Mouse (Mus musculus): ENCODE measurements at regions not wholly inside any gene's neighbourhood (a gene's known extent, or its start where the extent isn't known, plus 50 kb on each side); places are given as distances from the start of the nearest gene placed in this dataset.

DNA sequence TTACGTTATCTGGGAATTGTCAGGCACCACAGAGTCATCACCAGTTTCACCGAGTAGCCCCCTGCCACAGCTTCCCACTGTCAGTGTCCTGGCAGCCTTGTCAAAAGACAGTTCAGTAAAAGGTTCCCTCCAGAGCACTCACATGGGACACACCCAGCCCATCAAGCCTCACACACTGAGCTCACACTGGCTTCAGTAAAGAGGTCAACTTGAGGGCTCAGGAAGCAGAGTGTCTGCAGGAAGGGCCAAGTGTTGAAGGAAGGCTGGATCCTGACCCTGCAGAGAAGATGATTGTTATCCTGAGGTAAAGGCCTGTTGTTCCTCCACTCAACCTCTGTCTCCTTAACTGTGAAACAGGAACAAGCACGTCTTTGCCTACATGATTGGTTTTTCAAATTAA is 99.2 kb downstream of the Tbx19 start:
- Histone ChIP-seq H3K27me3 (replicated peaks; ENCODE audit: control insufficient read depth, insufficient read depth, low read length) (no peaks in the 10 kb centered on the region), H3K9me3 (ENCODE audit: control insufficient read depth, low read length) (no peaks in the 10 kb centered on the region), H3K4me1 (ENCODE audit: control insufficient read depth, insufficient read depth, low read depth, low read length) (no peaks in the 10 kb centered on the region; the same call in 1 of the 2 replicates), H3K4me3 (ENCODE audit: low read length) (no peak overlapping the region), H3K4me2 (ENCODE audit: low read length) (no peak overlapping the region), H3K36me3 (ENCODE audit: control insufficient read depth, insufficient read depth, low read length) (no peaks in the 10 kb centered on the region), H3K27ac (ENCODE audit: low read depth, low read length) (no peak overlapping the region), H3K9ac (ENCODE audit: low read depth, low read length) (no peak overlapping the region)
- ATAC-seq = no peak
- 81% methylated on average over 3 of the region's 3 CpGs for WGBS

DNA sequence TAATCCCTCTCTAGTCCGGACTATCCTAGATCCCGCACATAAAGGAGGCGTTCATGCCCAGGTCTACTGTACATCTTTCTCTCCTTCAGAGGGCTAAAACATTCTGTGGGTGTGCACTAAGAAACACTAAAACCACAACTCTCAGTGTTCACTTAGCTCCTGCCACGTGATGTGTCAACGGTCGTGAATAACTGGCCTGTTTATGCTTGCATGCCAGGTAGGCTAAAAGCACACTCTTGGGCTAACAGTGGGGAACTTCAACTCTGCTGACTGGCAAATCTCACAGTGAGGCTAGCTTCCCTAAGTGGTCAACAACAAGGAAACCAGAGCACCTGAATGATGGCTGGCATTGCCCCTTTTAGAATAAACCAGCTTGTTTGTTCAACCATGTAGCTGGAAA is 106.3 kb downstream of the Tbx19 start:
- Histone ChIP-seq H3K27me3 (replicated peaks; ENCODE audit: control insufficient read depth, insufficient read depth, low read length) (no peaks in the 10 kb centered on the region), H3K4me3 (ENCODE audit: low read length) (no peak overlapping the region), H3K4me1 (ENCODE audit: control insufficient read depth, insufficient read depth, low read depth, low read length) (no peaks in the 10 kb centered on the region), H3K27ac (ENCODE audit: low read depth, low read length) (no peak overlapping the region), H3K36me3 (ENCODE audit: control insufficient read depth, insufficient read depth, low read length) (no peaks in the 10 kb centered on the region), H3K9ac (ENCODE audit: low read depth, low read length) (no peak overlapping the region), H3K9me3 (ENCODE audit: control insufficient read depth, low read length) (no peaks in the 10 kb centered on the region), H3K4me2 (ENCODE audit: low read length) (no peak overlapping the region)
- 85% methylated on average over 6 of the region's 6 CpGs for WGBS
- no peak for ATAC-seq

DNA sequence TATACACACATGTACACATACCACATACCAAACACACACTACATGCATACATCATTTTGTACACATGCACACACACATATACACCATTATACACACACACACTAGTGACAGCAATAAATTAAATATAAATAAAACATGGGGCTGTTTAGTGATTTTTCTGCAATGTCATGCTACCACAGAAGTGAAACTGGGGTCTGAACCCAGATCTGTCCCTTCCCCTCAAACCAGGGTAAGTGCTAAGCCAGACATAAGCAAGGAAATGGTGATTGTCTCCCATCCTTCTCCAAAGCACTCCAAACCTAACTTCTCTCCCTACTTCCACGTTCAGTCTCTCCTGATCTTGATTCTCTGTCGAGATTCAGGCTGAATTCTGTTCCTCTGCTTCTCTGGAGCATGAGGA is 109.3 kb downstream of the Tbx19 start:
- peaks cover 7% of the 10 kb centered on the region for H3K4me1 ChIP-seq (ENCODE audit: control insufficient read depth, insufficient read depth, low read depth, low read length)
- 60% methylated on average over 2 of the region's 2 CpGs for WGBS
- no peak overlapping the region for H3K4me2 ChIP-seq (ENCODE audit: low read length)
- no peak for ATAC-seq
- no peak overlapping the region for H3K4me3 ChIP-seq (ENCODE audit: low read length)
- no peaks in the 10 kb centered on the region for H3K27me3 ChIP-seq (replicated peaks; ENCODE audit: control insufficient read depth, insufficient read depth, low read length)
- no peak overlapping the region for H3K9ac ChIP-seq (ENCODE audit: low read depth, low read length)
- no peak overlapping the region for H3K27ac ChIP-seq (ENCODE audit: low read depth, low read length)
- H3K36me3 ChIP-seq (ENCODE audit: control insufficient read depth, insufficient read depth, low read length) = no peaks in the 10 kb centered on the region
- H3K9me3 ChIP-seq (ENCODE audit: control insufficient read depth, low read length) = no peaks in the 10 kb centered on the region

DNA sequence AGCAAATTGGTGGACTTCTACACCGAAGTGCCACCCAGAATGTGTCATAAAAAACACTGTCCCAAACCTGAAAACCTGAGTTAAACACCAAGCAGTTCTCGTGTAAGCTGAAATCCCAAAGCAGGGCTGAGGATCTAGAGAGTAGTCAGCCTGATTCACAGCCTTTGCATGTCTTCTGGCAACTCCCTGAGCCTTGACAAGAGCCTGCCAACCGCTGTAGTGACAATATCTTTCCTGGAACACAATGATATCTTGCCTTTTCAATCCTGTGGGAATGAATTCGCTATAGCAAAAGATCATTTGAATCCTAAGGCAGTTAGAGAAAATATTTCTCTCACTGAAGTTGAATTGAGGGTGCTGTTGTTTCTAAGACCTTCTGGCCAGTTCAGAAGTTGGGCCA is 110.4 kb downstream of the Tbx19 start:
- ATAC-seq = no peak
- H3K9me3 ChIP-seq (ENCODE audit: control insufficient read depth, low read length) = no peaks in the 10 kb centered on the region
- peaks cover 11% of the 10 kb centered on the region for H3K4me1 ChIP-seq (ENCODE audit: control insufficient read depth, insufficient read depth, low read depth, low read length)
- no peaks in the 10 kb centered on the region for H3K36me3 ChIP-seq (ENCODE audit: control insufficient read depth, insufficient read depth, low read length)
- H3K4me3 ChIP-seq (ENCODE audit: low read length) = no peak overlapping the region
- no peak overlapping the region for H3K9ac ChIP-seq (ENCODE audit: low read depth, low read length)
- H3K27ac ChIP-seq (ENCODE audit: low read depth, low read length) = no peak overlapping the region
- no peaks in the 10 kb centered on the region for H3K27me3 ChIP-seq (replicated peaks; ENCODE audit: control insufficient read depth, insufficient read depth, low read length)
- 79% methylated on average over 4 of the region's 4 CpGs for WGBS
- no peak overlapping the region for H3K4me2 ChIP-seq (ENCODE audit: low read length)

DNA sequence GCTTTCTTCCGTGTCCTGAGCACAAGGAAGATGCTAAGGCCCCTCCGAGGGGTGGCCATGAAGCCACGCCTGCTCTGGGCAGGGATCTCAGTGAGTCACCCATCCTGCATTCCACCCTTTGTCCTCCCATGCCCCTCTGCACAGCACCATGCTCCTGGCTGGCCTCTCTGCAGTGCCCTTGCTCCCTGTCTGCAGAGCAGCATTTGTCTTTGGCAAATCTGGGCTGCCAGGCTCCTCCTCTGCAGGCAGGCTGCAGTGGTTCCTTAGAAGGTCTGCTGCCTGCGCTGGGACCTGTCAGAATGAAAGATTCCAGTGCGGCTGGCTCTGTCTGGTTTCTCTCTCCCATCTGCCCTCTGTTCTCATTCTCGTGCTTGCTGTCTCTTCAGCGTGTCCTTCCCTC is 111.3 kb upstream of the Xcl1 start:
- no peaks in the 10 kb centered on the region for H3K36me3 ChIP-seq (ENCODE audit: control insufficient read depth, insufficient read depth, low read length)
- peak overlapping the region; percentile 51 for H3K9ac ChIP-seq (ENCODE audit: low read depth, low read length)

DNA sequence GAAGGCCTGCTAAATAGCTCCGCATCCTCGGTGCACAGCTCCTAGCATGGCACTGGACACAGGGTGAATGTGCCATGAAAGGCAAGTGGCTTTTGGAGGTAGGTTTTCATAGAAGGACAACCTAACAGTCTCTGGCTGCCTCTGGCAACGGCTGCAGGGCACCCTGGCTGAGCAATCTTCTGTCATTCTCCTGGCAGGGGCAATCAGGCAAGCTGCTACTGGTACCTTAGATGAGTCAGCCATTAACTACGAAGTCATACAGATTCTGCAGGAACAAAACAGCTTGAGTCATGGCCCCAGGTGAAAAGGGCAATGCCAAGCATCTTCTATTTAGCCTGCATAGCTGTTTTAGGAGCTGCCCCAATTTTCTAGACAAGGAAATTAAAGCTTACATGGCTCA is 110.7 kb upstream of the Xcl1 start:
- H3K9ac ChIP-seq (ENCODE audit: low read depth, low read length) = no peak overlapping the region; the same call in none of the 2 replicates
- no peaks in the 10 kb centered on the region for H3K9me3 ChIP-seq (ENCODE audit: control insufficient read depth, low read length)
- no peaks in the 10 kb centered on the region for H3K27me3 ChIP-seq (replicated peaks; ENCODE audit: control insufficient read depth, insufficient read depth, low read length)
- ATAC-seq = peak; percentile 6; the same call in 1 of the 2 replicates
- peak overlapping the region; percentile 83 for H3K27ac ChIP-seq (ENCODE audit: low read depth, low read length)
- peaks cover 22% of the 10 kb centered on the region for H3K4me1 ChIP-seq (ENCODE audit: control insufficient read depth, insufficient read depth, low read depth, low read length)
- no peak overlapping the region for H3K4me2 ChIP-seq (ENCODE audit: low read length)
- no peaks in the 10 kb centered on the region for H3K36me3 ChIP-seq (ENCODE audit: control insufficient read depth, insufficient read depth, low read length)
- WGBS = 50% methylated on average over 4 of the region's 4 CpGs
- no peak overlapping the region for H3K4me3 ChIP-seq (ENCODE audit: low read length)

More for the DNA sequence above, 111.3 kb upstream of the Xcl1 start:
- no peaks in the 10 kb centered on the region for H3K27me3 ChIP-seq (replicated peaks; ENCODE audit: control insufficient read depth, insufficient read depth, low read length)
- peaks cover 22% of the 10 kb centered on the region for H3K4me1 ChIP-seq (ENCODE audit: control insufficient read depth, insufficient read depth, low read depth, low read length)
- H3K4me2 ChIP-seq (ENCODE audit: low read length) = no peak overlapping the region
- H3K9me3 ChIP-seq (ENCODE audit: control insufficient read depth, low read length) = no peaks in the 10 kb centered on the region
- 6% methylated on average over 7 of the region's 7 CpGs for WGBS
- peak; percentile 91 for ATAC-seq
- H3K27ac ChIP-seq (ENCODE audit: low read depth, low read length) = peak overlapping the region; percentile 83
- no peak overlapping the region for H3K4me3 ChIP-seq (ENCODE audit: low read length)

DNA sequence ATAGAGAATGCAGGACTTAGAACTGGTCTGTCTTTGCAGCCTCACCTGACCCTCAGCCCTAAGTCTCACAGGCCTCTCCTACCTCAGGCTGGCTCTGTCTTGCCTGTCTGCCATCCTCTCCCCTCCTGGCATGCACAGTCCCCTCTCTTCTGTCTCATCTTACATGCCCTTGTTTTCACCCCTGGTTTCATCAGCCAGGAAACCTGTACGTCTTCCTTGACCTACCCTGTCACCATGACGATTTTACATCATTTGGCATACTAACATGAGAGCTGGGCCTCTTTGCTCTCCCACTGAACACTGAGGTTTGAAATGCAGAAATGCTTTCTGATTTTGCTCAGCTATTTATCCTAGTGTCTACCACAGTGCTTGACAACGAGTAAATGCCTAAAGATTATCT is 108.0 kb upstream of the Xcl1 start:
- Histone ChIP-seq H3K4me3 (ENCODE audit: low read length) (no peak overlapping the region), H3K27ac (ENCODE audit: low read depth, low read length) (no peak overlapping the region), H3K36me3 (ENCODE audit: control insufficient read depth, insufficient read depth, low read length) (no peaks in the 10 kb centered on the region), H3K9ac (ENCODE audit: low read depth, low read length) (no peak overlapping the region), H3K4me2 (ENCODE audit: low read length) (no peak overlapping the region), H3K27me3 (replicated peaks; ENCODE audit: control insufficient read depth, insufficient read depth, low read length) (no peaks in the 10 kb centered on the region), H3K9me3 (ENCODE audit: control insufficient read depth, low read length) (no peaks in the 10 kb centered on the region), H3K4me1 (ENCODE audit: control insufficient read depth, insufficient read depth, low read depth, low read length) (peaks cover 22% of the 10 kb centered on the region)
- no peak for ATAC-seq
- 67% methylated on average over 3 of the region's 3 CpGs for WGBS

DNA sequence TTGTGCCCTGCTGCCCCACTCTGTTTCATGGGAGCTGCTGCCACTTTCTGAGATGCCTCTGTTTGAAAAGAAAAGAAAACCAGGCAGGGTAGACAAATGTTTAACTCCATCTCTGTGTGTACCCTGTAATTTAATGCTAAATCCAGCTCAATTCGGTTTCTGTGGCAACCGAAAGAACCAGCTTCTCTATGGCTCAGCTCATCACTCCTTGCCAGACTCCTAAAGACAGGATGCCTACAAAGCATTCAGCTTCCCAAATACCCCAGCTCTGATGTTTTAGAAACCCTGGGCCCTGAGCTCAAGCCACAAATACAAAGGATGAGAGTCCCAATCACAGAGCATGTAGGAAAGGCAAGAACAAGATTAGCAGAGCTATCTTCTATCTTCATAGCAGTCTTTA is 106.8 kb upstream of the Xcl1 start:
- no peak overlapping the region for H3K4me3 ChIP-seq (ENCODE audit: low read length)
- WGBS = 46% methylated on average over 2 of the region's 2 CpGs
- H3K9ac ChIP-seq (ENCODE audit: low read depth, low read length) = no peak overlapping the region
- no peaks in the 10 kb centered on the region for H3K36me3 ChIP-seq (ENCODE audit: control insufficient read depth, insufficient read depth, low read length)
- no peaks in the 10 kb centered on the region for H3K27me3 ChIP-seq (replicated peaks; ENCODE audit: control insufficient read depth, insufficient read depth, low read length)
- no peaks in the 10 kb centered on the region for H3K9me3 ChIP-seq (ENCODE audit: control insufficient read depth, low read length)
- peak overlapping the region; percentile 48; the same call in 1 of the 2 replicates for H3K27ac ChIP-seq (ENCODE audit: low read depth, low read length)
- ATAC-seq = peak; percentile 48
- H3K4me1 ChIP-seq (ENCODE audit: control insufficient read depth, insufficient read depth, low read depth, low read length) = peaks cover 22% of the 10 kb centered on the region
- no peak overlapping the region for H3K4me2 ChIP-seq (ENCODE audit: low read length)

DNA sequence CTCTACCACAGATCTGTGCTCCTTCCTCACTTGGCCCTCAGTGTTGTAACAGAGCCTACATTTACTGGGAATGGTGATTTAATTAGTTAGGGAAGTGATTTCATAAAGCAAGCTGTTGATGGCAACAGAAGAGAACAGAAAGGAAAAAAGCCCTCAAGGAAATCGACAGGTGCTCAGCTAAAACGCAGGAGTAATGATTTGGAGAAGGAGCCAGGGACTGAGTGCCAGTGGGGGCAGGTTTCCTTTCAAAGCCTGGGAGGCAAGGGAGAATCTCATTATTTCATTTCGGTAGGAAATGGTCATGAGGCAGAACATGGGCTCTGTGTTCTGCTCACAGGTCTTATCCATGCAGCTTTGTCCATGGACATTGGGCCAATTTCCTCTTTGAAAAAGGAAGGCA is 101.3 kb upstream of the Xcl1 start:
- Histone ChIP-seq H3K4me2 (ENCODE audit: low read length) (no peak overlapping the region), H3K9ac (ENCODE audit: low read depth, low read length) (no peak overlapping the region), H3K4me1 (ENCODE audit: control insufficient read depth, insufficient read depth, low read depth, low read length) (peaks cover under 1% of the 10 kb centered on the region; the same call in 1 of the 2 replicates), H3K27me3 (replicated peaks; ENCODE audit: control insufficient read depth, insufficient read depth, low read length) (no peaks in the 10 kb centered on the region), H3K27ac (ENCODE audit: low read depth, low read length) (no peak overlapping the region), H3K9me3 (ENCODE audit: control insufficient read depth, low read length) (no peaks in the 10 kb centered on the region), H3K36me3 (ENCODE audit: control insufficient read depth, insufficient read depth, low read length) (no peaks in the 10 kb centered on the region), H3K4me3 (ENCODE audit: low read length) (no peak overlapping the region)
- WGBS = 69% methylated on average over 3 of the region's 3 CpGs
- no peak for ATAC-seq

DNA sequence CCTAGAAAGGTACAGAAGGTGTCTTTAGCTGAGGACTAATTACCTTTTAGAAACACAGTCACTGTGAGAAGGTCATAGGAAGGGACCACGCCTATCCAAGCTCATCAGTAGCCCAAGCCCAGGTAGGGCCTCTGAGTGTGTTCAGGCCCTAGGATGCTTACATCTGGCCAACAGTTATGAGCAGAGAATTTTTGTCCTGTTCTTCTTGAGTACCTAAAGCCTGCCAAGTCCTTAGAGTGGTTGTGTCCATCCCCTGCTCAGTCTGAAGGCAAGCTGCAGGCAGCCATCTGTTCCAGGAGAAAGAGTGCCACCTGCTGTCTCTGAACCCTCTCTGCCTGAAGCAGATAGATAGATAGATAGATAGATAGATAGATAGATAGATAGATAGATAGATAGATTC is 100.3 kb upstream of the Xcl1 start:
- no peaks in the 10 kb centered on the region for H3K9me3 ChIP-seq (ENCODE audit: control insufficient read depth, low read length)
- no peaks in the 10 kb centered on the region for H3K36me3 ChIP-seq (ENCODE audit: control insufficient read depth, insufficient read depth, low read length)
- no peaks in the 10 kb centered on the region for H3K27me3 ChIP-seq (replicated peaks; ENCODE audit: control insufficient read depth, insufficient read depth, low read length)
- no peak overlapping the region for H3K9ac ChIP-seq (ENCODE audit: low read depth, low read length)
- H3K4me1 ChIP-seq (ENCODE audit: control insufficient read depth, insufficient read depth, low read depth, low read length) = no peaks in the 10 kb centered on the region
- no peak overlapping the region for H3K27ac ChIP-seq (ENCODE audit: low read depth, low read length)
- whole genome bisulfite sequencing = 96% methylated on average over 1 of the region's 1 CpGs
- H3K4me2 ChIP-seq (ENCODE audit: low read length) = no peak overlapping the region
- ATAC-seq = peak; percentile 76
- H3K4me3 ChIP-seq (ENCODE audit: low read length) = no peak overlapping the region

Data from hindbrain, embryonic 16.5 days (tissue).